Mouse (Mus musculus): ENCODE results near the gene Erh. TPM values are rescaled to one million over a fixed set of nuclear protein-coding genes. Genes with fewer than 3 reads are reported as not detected.

The Erh gene
- polyA plus RNA-seq (2012; fragmentation: generic; extraction: Trizol) = 100 to 1,000 TPM; 122 to 152 TPM

GRCm38 (mm10) chr12:80643693-80644505, at the start of gene Erh, which contains the start of gene Slc39a9:
Gene Erh (minus strand): TSS chr12:80644341.
Gene Slc39a9 (plus strand): TSS chr12:80643883.

DNA sequence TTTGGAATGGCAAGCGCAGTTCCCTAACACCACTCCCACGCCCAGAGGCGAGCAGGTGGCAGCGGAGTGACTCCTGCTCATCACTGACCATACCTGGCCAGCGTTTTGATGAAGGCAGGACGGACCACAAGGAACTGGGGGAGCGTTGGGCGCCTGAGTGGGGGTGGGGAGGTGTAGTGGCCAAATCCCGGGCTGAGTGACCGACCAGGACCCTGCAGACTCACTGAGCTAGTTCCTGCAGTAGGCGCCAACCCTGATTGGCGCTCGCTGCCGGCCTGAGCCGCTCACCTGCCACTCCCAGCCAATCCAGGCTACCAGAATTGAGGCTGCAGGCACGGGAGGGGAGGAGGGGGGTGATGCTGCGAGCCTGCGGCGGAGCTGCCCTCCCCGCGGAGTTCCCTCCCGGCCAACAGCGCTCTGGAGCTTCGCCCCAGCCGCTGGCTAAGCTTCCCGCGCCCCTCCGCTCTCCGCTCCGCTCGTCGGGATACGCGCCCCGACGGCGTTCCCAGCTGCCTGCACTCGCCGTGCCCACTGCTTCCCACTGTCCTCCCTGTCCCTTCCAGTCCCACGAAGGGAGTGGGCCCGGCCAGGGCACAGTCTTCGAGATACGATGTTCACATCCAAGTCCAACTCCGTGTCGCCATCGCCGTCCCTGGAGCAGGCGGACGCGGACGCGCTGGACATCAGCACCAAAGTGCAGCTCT, 48.3 kb upstream of the Erh start, which contains the start of gene Plekhd1:
Gene Plekhd1 (plus strand): TSS at position 323 of the 704 bp plus-strand sequence.

Other genes starting within 250 kb of the Erh start
- 10 to 100 TPM in 1 of 2 experiments, 1 to 10 TPM in 1; 2.2 to 17.5 TPM for gene Dcaf5, start 207.7 kb downstream of the Erh start, polyA plus RNA-seq (2012; fragmentation: generic; extraction: Trizol)
- 1 to 10 TPM in 1 of 2 experiments, under 1 TPM in 1; 0.55 to 6.4 TPM for gene Exd2, start 181.2 kb downstream of the Erh start, polyA plus RNA-seq (2012; fragmentation: generic; extraction: Trizol)
- under 1 TPM; under 0.01 to 0.25 TPM for gene Galnt16, start 126.1 kb downstream of the Erh start, polyA plus RNA-seq (2012; fragmentation: generic; extraction: Trizol)
- 10 to 100 TPM in 1 of 2 experiments, 1 to 10 TPM in 1; 1.8 to 14.6 TPM for gene Slc39a9, start 458 bp downstream of the Erh start, polyA plus RNA-seq (2012; fragmentation: generic; extraction: Trizol)
- gene Plekhd1, start 48.2 kb upstream of the Erh start, polyA plus RNA-seq (2012; fragmentation: generic; extraction: Trizol) = under 1 TPM in 1 of 2 experiments, not detected in 1; 0.11 TPM
- under 1 TPM in 1 of 2 experiments, not detected in 1; 0.01 TPM for gene Ccdc177, start 116.3 kb upstream of the Erh start, polyA plus RNA-seq (2012; fragmentation: generic; extraction: Trizol)
- gene Susd6, start 146.2 kb upstream of the Erh start, polyA plus RNA-seq (2012; fragmentation: generic; extraction: Trizol) = 10 to 100 TPM in 1 of 2 experiments, 1 to 10 TPM in 1; 1.7 to 13.6 TPM

Data from C3H10T1/2 (cell line).